Mouse (Mus musculus): ENCODE data around the gene Tmed9.

GRCm38 (mm10) chr13:55619328-55619727 lies 45.8 kb downstream of the Tmed9 start:
- TF ChIP-seq CTCF (IDR thresholded peaks at IDR 0.05; ENCODE audit: low read depth, low read length), result no peak
- no peak for TF ChIP-seq POLR2A (IDR thresholded peaks at IDR 0.05; ENCODE audit: borderline replicate concordance, low read depth, low read length)

All from bone marrow macrophage, adult 2 months (primary cell).